Mouse (Mus musculus): ENCODE results near the gene Efcab11. TPM values are rescaled to one million over a fixed set of nuclear protein-coding genes. Genes with fewer than 3 reads are reported as not detected.

Efcab11 gene
- polyA plus RNA-seq, 1 experiment from 2014 or later: 8.8 TPM

DNA sequence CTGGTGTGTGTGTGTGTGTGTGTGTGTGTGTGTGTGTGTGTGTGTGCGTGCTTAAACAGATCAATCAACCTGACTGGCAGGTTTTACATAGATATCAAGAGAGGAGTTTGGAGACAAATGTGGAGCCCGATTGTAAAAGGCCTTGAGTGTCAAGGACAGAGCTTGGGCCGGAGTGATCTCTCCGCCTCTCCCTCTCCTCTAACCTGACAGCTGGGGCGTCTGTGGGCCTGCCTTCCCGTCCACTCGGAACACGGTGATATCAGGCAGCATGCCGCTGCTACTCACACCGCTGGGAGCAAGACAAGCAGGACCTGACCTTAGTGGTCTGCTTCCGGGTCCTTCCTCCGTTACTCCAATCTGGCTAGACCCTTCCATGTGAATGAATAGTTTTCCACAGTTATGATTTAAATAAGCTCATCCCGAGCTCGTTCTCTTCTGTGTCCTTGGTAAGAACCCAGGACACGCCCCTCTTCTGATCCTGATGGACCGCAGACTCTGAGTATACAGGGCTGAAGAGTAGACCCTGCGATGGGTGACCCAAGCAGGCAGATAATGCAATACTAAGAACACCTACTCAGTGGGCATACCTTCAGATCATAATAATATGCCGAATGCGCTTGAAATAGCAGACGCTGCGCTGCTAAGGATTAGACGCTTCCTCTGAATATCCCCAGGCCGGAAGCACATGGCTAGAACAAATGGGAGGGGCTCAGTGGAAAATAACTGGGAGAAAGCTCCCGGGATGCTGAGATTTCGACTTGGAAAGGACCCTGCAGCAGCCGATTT is 214.1 kb downstream of the Efcab11 start:
- H3K9me3 ChIP-seq (replicated peaks; ENCODE audit: control insufficient read depth, low read length): no peaks in the 10 kb centered on the region
- ATAC-seq (replicated peaks; ENCODE audit: extremely low read depth, insufficient read depth, low FRiP score): no peak
- no peak overlapping the region for H3K4me3 ChIP-seq (ENCODE audit: low read length)
- H3K36me3 ChIP-seq (ENCODE audit: control insufficient read depth, insufficient read depth): no peaks in the 10 kb centered on the region
- H3K27me3 ChIP-seq (ENCODE audit: control insufficient read depth, insufficient read depth, low read length): no peaks in the 10 kb centered on the region
- 62% methylated on average over 26 of the region's 26 CpGs for WGBS
- no peak overlapping the region; the same call in 1 of the 2 replicates for H3K4me2 ChIP-seq (ENCODE audit: low read depth, low read length)
- H3K4me1 ChIP-seq (ENCODE audit: control insufficient read depth, insufficient read depth, low read length): no peaks in the 10 kb centered on the region; the same call in 1 of the 2 replicates
- H3K9ac ChIP-seq (ENCODE audit: low read length): no peak overlapping the region
- no peak overlapping the region for H3K27ac ChIP-seq (ENCODE audit: low read length)

DNA sequence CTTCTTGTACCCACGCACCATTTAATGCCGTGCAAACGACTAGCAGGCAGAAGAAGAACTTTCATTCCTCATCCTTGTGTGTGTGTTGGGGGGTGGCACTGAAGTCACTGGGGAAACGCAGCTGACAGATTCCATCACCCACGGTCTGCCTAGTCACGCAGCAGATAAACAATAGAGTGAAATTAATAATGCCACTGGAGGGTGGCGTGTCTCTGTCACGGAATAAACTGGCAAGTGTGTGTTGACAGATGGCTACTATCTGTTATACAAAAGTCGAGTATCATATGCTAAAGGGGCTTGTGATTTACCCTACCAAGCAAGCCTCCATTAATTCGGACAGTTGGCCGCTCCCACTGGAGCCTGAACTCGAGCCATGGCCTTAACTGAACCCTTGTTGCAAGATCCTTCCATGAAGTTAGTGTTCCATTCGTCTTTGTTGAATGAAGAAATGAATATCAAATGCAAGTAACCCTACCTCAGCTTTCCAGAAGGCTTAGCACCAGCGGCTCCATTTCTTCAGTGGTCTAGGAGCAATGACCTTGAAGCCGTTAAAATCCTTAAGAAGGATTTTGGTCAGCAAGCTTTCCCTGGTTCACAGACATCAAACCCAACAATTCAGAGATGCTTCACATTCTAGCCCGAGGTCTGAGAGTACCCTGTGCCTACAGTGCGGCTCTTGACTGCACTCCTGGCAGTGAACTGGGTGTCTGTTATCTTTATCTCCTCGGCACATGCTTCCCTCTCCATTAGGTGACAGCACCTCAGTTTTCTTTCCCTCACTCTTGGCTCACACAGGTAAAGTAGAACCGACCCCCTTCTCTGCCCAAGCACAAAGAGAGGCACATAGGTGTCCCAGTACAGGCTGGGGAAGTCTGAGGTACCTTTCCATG is 229.0 kb downstream of the Efcab11 start:
- H3K9me3 ChIP-seq (replicated peaks; ENCODE audit: control insufficient read depth, low read length): 0 out of 2 replicates have a peak, but pooled peaks cover 2% of the 10 kb centered on the region
- 67% methylated on average over 19 of the region's 19 CpGs for WGBS
- H3K9ac ChIP-seq (ENCODE audit: low read length): no peak overlapping the region
- peaks cover 2% of the 10 kb centered on the region; the same call in 1 of the 2 replicates for H3K4me1 ChIP-seq (ENCODE audit: control insufficient read depth, insufficient read depth, low read length)
- no peak overlapping the region for H3K4me3 ChIP-seq (ENCODE audit: low read length)
- H3K27me3 ChIP-seq (ENCODE audit: control insufficient read depth, insufficient read depth, low read length): no peaks in the 10 kb centered on the region
- no peak overlapping the region for H3K27ac ChIP-seq (ENCODE audit: low read length)
- H3K4me2 ChIP-seq (ENCODE audit: low read depth, low read length): no peak overlapping the region
- no peak for ATAC-seq (replicated peaks; ENCODE audit: extremely low read depth, insufficient read depth, low FRiP score)
- no peaks in the 10 kb centered on the region for H3K36me3 ChIP-seq (ENCODE audit: control insufficient read depth, insufficient read depth)

DNA sequence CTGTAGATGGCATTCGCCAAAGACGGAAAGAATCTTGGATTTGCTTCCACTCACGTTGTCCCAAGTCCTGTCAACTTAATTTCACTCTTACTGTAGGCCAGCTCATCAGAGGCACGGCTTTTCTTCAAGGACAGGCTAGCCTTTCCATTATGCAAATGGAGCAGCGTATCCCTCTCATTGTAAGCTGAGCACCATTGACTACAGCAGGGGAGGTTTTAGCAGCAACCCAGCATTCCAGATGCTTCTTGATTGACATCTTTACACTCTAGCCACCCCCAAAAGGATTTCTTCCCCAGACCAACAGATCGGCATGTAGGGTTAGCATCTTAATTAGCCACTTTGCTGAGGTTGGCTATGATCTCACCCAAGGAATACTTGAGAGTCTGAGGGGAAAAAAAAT is 231.8 kb downstream of the Efcab11 start:
- H3K9me3 ChIP-seq (replicated peaks; ENCODE audit: control insufficient read depth, low read length): no peaks in the 10 kb centered on the region
- no peak for ATAC-seq (replicated peaks; ENCODE audit: extremely low read depth, insufficient read depth, low FRiP score)
- WGBS: 71% methylated on average over 6 of the region's 6 CpGs
- H3K27ac ChIP-seq (ENCODE audit: low read length): no peak overlapping the region
- no peaks in the 10 kb centered on the region for H3K36me3 ChIP-seq (ENCODE audit: control insufficient read depth, insufficient read depth)
- no peaks in the 10 kb centered on the region for H3K27me3 ChIP-seq (ENCODE audit: control insufficient read depth, insufficient read depth, low read length)
- H3K4me2 ChIP-seq (ENCODE audit: low read depth, low read length): no peak overlapping the region
- H3K4me3 ChIP-seq (ENCODE audit: low read length): no peak overlapping the region
- no peak overlapping the region for H3K9ac ChIP-seq (ENCODE audit: low read length)
- H3K4me1 ChIP-seq (ENCODE audit: control insufficient read depth, insufficient read depth, low read length): peaks cover 2% of the 10 kb centered on the region; the same call in 1 of the 2 replicates

DNA sequence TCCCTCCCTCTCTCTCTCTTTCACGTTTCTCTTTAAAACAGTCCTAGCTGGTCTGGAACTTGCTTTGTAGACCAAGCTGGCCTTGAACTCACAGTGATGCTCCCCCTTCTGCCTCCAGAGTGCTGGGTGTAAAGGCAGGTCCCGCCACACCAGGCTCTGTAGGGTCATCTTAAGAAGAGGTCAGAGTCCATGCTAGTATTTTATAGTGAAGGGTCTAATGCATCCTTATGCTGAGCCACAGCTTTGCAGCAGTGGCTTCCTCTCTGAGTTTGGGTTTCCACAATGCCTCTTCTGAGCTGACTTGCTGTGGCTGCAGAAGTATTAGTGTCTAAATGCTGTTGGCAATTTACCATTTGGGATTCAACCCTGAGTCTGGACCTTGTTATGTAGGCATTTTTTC is 234.5 kb downstream of the Efcab11 start:
- H3K27ac ChIP-seq (ENCODE audit: low read length): no peak overlapping the region
- H3K9me3 ChIP-seq (replicated peaks; ENCODE audit: control insufficient read depth, low read length): peaks cover 11% of the 10 kb centered on the region
- no peaks in the 10 kb centered on the region; the same call in 1 of the 2 replicates for H3K36me3 ChIP-seq (ENCODE audit: control insufficient read depth, insufficient read depth)
- H3K4me1 ChIP-seq (ENCODE audit: control insufficient read depth, insufficient read depth, low read length): no peaks in the 10 kb centered on the region
- H3K9ac ChIP-seq (ENCODE audit: low read length): no peak overlapping the region
- H3K4me3 ChIP-seq (ENCODE audit: low read length): no peak overlapping the region
- H3K27me3 ChIP-seq (ENCODE audit: control insufficient read depth, insufficient read depth, low read length): no peaks in the 10 kb centered on the region
- WGBS: 59% methylated on average over 2 of the region's 2 CpGs
- H3K4me2 ChIP-seq (ENCODE audit: low read depth, low read length): no peak overlapping the region
- ATAC-seq (replicated peaks; ENCODE audit: extremely low read depth, insufficient read depth, low FRiP score): no peak

DNA sequence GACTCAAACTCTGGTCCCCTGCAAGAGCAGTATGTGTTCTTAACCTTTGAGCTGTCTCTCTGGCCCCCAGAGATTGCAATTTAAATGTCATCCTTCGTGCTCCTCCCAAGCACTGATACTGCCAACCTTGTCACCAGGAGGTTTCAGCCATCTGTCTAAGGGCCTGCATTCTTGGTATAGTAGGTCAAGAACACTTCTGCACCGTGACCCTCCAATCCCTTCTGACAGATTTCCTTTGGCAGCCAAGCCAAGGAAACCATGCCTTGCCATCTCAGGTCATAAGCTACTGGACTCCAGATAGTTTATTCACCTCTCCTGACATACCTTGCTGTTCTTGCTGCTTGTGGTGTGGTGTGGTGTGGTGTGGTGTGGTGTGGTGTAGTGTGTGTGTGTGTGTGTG is 235.5 kb downstream of the Efcab11 start:
- H3K27me3 ChIP-seq (ENCODE audit: control insufficient read depth, insufficient read depth, low read length): no peaks in the 10 kb centered on the region
- no peak overlapping the region for H3K4me2 ChIP-seq (ENCODE audit: low read depth, low read length)
- H3K27ac ChIP-seq (ENCODE audit: low read length): no peak overlapping the region
- H3K36me3 ChIP-seq (ENCODE audit: control insufficient read depth, insufficient read depth): no peaks in the 10 kb centered on the region; the same call in 1 of the 2 replicates
- no peak overlapping the region for H3K9ac ChIP-seq (ENCODE audit: low read length)
- WGBS: 74% methylated on average over 2 of the region's 2 CpGs
- no peak for ATAC-seq (replicated peaks; ENCODE audit: extremely low read depth, insufficient read depth, low FRiP score)
- H3K4me1 ChIP-seq (ENCODE audit: control insufficient read depth, insufficient read depth, low read length): no peaks in the 10 kb centered on the region
- H3K4me3 ChIP-seq (ENCODE audit: low read length): no peak overlapping the region
- peaks cover 20% of the 10 kb centered on the region for H3K9me3 ChIP-seq (replicated peaks; ENCODE audit: control insufficient read depth, low read length)

DNA sequence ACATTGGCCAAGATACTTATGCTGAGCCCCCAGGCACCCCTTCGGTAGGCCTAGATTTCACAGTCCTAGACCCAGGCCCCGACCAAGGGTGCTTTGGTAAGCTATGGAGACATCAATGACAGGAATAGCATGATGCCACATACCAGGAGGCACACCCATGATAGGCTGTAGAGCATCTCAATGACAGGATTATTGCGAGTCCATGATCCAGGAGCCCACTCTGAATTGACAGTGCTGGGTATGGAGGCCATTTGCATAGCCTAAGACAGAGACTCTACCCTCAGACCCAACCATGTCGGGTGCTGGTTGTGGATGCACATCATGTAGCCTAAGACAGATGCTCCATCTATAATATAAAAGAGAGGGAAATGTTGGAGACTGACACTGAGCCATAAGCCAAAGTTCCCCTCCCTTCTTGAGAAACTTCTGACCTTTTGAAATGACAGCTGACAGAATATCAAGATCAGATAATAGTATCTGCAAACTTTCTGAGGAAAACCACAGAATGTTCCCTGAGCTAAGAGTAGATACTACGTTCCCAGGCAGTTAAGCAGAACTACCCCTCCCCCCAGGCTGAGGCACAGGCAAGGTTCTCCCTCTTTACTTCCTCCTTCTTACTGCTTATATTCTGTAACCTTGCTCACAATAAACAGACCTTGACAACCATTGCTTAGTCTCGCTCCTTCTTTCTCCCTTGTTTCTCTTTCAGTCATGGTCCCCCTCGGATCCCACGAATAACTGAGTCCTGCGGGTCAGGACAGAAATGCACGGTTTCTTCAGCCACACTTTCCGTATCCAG is 237.5 kb downstream of the Efcab11 start:
- Histone ChIP-seq H3K9ac (ENCODE audit: low read length) (no peak overlapping the region), H3K27me3 (ENCODE audit: control insufficient read depth, insufficient read depth, low read length) (no peaks in the 10 kb centered on the region), H3K4me1 (ENCODE audit: control insufficient read depth, insufficient read depth, low read length) (no peaks in the 10 kb centered on the region), H3K9me3 (replicated peaks; ENCODE audit: control insufficient read depth, low read length) (peaks cover 33% of the 10 kb centered on the region), H3K4me3 (ENCODE audit: low read length) (no peak overlapping the region), H3K27ac (ENCODE audit: low read length) (no peak overlapping the region), H3K36me3 (ENCODE audit: control insufficient read depth, insufficient read depth) (no peaks in the 10 kb centered on the region; the same call in 1 of the 2 replicates), H3K4me2 (ENCODE audit: low read depth, low read length) (no peak overlapping the region)
- no peak for ATAC-seq (replicated peaks; ENCODE audit: extremely low read depth, insufficient read depth, low FRiP score)
- WGBS: 85% methylated on average over 11 of the region's 11 CpGs

DNA sequence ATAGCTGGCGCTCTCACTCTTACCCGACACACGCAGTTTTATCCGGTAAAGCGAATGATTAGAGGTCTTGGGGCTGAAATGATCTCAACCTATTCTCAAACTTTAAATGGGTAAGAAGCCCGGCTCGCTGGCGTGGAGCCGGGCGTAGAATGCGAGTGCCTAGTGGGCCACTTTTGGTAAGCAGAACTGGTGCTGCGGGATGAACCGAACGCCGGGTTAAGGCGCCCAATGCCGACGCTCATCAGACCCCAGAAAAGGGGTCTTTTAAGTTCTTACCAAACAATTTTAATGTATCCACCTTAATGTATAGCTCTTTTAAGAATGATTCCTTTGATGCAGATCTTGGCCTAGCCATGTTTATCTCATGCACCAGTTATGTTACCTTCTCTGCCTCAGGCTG is 238.8 kb downstream of the Efcab11 start:
- WGBS: 94% methylated on average over 18 of the region's 18 CpGs
- H3K9ac ChIP-seq (ENCODE audit: low read length): no peak overlapping the region
- no peaks in the 10 kb centered on the region for H3K27me3 ChIP-seq (ENCODE audit: control insufficient read depth, insufficient read depth, low read length)
- no peaks in the 10 kb centered on the region; the same call in 1 of the 2 replicates for H3K36me3 ChIP-seq (ENCODE audit: control insufficient read depth, insufficient read depth)
- H3K4me1 ChIP-seq (ENCODE audit: control insufficient read depth, insufficient read depth, low read length): peaks cover 6% of the 10 kb centered on the region
- H3K27ac ChIP-seq (ENCODE audit: low read length): no peak overlapping the region
- H3K4me3 ChIP-seq (ENCODE audit: low read length): no peak overlapping the region
- H3K4me2 ChIP-seq (ENCODE audit: low read depth, low read length): no peak overlapping the region
- peak; percentile 74 for ATAC-seq (replicated peaks; ENCODE audit: extremely low read depth, insufficient read depth, low FRiP score)
- peaks cover 33% of the 10 kb centered on the region for H3K9me3 ChIP-seq (replicated peaks; ENCODE audit: control insufficient read depth, low read length)

DNA sequence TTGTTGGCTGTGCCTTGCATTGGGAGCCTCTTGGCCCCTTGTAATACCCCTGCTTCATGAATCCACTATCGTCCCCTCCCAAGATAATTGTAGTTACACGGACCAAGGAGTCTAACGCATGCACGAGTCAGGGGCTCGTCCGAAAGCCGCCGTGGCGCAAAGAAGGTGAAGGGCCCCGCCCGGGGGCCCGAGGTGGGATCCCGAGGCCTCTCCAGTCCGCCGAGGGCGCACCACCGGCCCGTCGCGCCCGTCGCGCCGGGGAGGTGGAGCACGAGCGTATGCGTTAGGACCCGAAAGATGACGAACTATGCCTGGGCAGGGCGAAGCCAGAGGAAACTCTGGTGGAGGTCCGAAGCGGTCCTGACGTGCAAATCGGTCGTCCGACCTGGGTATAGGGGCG is 239.3 kb downstream of the Efcab11 start:
- WGBS: 88% methylated on average over 37 of the region's 37 CpGs

More for the DNA sequence above, 239.3 kb downstream of the Efcab11 start:
- H3K36me3 ChIP-seq (ENCODE audit: control insufficient read depth, insufficient read depth): no peaks in the 10 kb centered on the region; the same call in 1 of the 2 replicates
- H3K27ac ChIP-seq (ENCODE audit: low read length): no peak overlapping the region
- peaks cover 6% of the 10 kb centered on the region for H3K4me1 ChIP-seq (ENCODE audit: control insufficient read depth, insufficient read depth, low read length)
- H3K4me3 ChIP-seq (ENCODE audit: low read length): no peak overlapping the region
- no peak overlapping the region for H3K9ac ChIP-seq (ENCODE audit: low read length)
- peak; percentile 93 for ATAC-seq (replicated peaks; ENCODE audit: extremely low read depth, insufficient read depth, low FRiP score)
- peaks cover 33% of the 10 kb centered on the region for H3K9me3 ChIP-seq (replicated peaks; ENCODE audit: control insufficient read depth, low read length)
- H3K27me3 ChIP-seq (ENCODE audit: control insufficient read depth, insufficient read depth, low read length): no peaks in the 10 kb centered on the region
- no peak overlapping the region for H3K4me2 ChIP-seq (ENCODE audit: low read depth, low read length)
